Mouse (Mus musculus) frontal cortex, adult 2 months (tissue): ENCODE results near the gene Pacs2. TPM values are rescaled to one million over a fixed set of nuclear protein-coding genes. Genes with fewer than 3 reads are reported as not detected.

Source experiments
- DNase-seq, 2 experiments: peaks; one replicate each; pipeline ENCODE4 v3.0.0; 2022; ENCODE audit warnings: low spot score in 1 of 2; ENCODE audit errors: extremely low spot score in 1 of 2
- polyA plus RNA-seq: library from polyadenylated mRNA; depleted of rRNA; stranded (reverse); fragments of >200 nt; gene quantifications from 2 replicates; pipeline ENCODE4 v1.2.3, GENCODE M21; 2012

The Pacs2 gene
- polyA plus RNA-seq, 1 experiment, result 70.3 TPM

GRCm38 (mm10) chr12:113011702-113012360, 2.5 kb upstream of the Pacs2 start:
- DNase-seq, result no peak

GRCm38 (mm10) chr12:113012443-113012842, 1.9 kb upstream of the Pacs2 start:
- DNase-seq, result no peak

GRCm38 (mm10) chr12:113013021-113013491, 1.3 kb upstream of the Pacs2 start:
- peak; percentile 56 to 64 for DNase-seq

GRCm38 (mm10) chr12:113014561-113015556, 551 bp downstream of the Pacs2 start:
- DNase-seq, result peak in 1 of 2 experiments; percentile 32

GRCm38 (mm10) chr12:113015956-113016355, 1.6 kb downstream of the Pacs2 start:
- DNase-seq, result no peak

- DNase-seq, result peak; percentile 83 to 89
These were observed 2.7 kb downstream of the Pacs2 start for GRCm38 (mm10) chr12:113016976-113017375.

GRCm38 (mm10) chr12:113017429-113017984, 3.2 kb downstream of the Pacs2 start:
- no peak for DNase-seq

GRCm38 (mm10) chr12:113018763-113019162, 4.5 kb downstream of the Pacs2 start:
- no peak for DNase-seq

- DNase-seq, result no peak
These were observed 7.2 kb downstream of the Pacs2 start for GRCm38 (mm10) chr12:113021488-113021887.

GRCm38 (mm10) chr12:113023082-113023481, 8.8 kb downstream of the Pacs2 start:
- DNase-seq, result no peak

- DNase-seq, result no peak
These were observed 12.2 kb downstream of the Pacs2 start for GRCm38 (mm10) chr12:113026557-113026956.

GRCm38 (mm10) chr12:113027495-113027894, 13.2 kb downstream of the Pacs2 start:
- DNase-seq, result no peak

- DNase-seq, result no peak
These were observed 13.8 kb downstream of the Pacs2 start for GRCm38 (mm10) chr12:113028067-113028466.

- no peak for DNase-seq
These were observed 14.6 kb downstream of the Pacs2 start for GRCm38 (mm10) chr12:113028898-113029297.

- DNase-seq, result no peak
These were observed 15.7 kb downstream of the Pacs2 start for GRCm38 (mm10) chr12:113030046-113030445.

GRCm38 (mm10) chr12:113030993-113031392, 16.7 kb downstream of the Pacs2 start:
- no peak for DNase-seq

- no peak for DNase-seq
These were observed 17.1 kb downstream of the Pacs2 start for GRCm38 (mm10) chr12:113031441-113031840.

GRCm38 (mm10) chr12:113032296-113033250, 18.3 kb downstream of the Pacs2 start:
- DNase-seq, result peak in 1 of 2 experiments; percentile 29

- no peak for DNase-seq
These were observed 20.8 kb downstream of the Pacs2 start for GRCm38 (mm10) chr12:113035093-113035492.

- no peak for DNase-seq
These were observed 22.7 kb downstream of the Pacs2 start for GRCm38 (mm10) chr12:113036996-113037395.
